Mouse (Mus musculus) left cerebral cortex, adult 9 months (tissue): ENCODE results near the gene Asb1.

ENCODE experiments used
- DNase-seq, 2 experiments: peaks; one replicate each; pipeline ENCODE4 v3.0.0; 2022; ENCODE audit warnings: low spot score in 2 of 2

The Asb1 gene

DNA sequence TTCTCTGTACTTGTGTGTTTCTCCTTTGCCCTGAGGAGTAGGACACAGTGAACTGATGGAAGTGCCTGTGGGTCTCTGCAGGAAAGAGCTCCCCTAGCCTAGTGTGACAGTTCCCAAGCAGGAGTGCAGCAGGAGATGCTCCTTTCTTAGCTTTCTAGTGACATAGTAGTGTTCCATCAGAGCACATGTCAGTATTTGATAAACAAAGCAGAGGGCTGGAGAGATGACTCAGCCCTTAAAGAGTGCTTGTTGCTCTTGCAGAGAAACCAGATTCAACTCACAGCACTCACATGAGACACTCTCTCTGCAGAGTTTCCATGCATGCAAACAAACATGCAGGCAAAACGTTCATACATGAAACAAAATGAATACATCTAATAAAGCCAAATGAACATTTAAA lies 4.9 kb downstream of the Asb1 start:
- DNase-seq, result no peak

DNA sequence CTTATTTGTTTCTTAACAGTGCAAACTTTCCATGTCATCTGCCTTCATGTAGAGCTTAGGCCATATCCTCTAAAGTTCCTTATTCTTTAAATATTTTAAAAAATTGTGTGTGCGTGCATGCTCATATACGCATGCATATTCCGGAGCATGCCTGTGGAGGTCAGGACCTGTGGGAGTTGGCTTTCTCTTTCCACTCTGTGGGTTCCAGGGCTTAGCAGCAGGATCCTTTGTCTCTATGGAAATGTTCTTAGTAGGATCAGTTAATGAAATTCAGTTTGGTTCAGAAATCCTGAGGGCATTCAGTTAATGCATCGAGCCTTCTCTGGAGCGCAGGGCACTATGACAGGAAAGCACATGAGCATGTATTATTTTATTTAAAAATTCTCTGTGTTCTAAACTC lies 7.2 kb downstream of the Asb1 start:
- no peak for DNase-seq

DNA sequence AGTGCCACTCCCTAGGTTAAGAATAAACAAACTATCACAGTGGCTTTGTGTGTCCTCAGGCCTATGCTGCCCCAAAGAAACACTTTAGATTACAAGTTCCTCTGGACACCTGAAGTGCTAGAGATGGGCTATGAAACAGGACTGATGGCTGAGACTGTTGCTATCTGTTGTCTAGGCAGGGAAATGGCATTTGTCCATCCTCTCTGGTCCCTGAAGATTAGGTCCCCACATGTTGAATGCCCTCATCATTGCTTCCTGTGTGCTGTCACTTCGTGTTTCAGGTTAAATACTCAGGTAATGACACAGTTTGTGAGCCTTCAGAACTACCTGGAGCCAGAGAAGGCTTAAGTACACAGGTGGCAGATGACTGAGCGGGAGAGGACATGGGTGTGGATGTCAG lies 8.7 kb downstream of the Asb1 start:
- no peak for DNase-seq

DNA sequence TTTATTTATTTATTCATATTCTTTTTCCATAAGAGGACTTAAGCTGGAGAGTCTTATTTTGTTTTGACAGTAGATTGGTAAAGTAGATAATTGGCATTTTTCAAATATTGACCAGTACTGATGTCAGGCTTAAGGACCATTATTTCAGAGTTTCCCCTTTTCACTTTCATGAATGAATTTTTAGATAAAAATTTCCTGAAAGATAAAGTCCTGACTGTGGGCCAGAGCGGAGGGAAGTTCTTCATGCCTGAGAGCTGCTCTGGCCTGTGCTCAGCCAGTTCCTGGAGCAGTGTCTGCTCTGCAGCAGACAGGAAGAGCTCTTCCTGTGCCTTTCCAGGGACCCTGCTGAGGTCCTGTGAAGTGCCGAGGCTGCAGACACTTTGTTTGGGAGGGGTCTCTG lies 16.8 kb downstream of the Asb1 start:
- DNase-seq, result no peak

DNA sequence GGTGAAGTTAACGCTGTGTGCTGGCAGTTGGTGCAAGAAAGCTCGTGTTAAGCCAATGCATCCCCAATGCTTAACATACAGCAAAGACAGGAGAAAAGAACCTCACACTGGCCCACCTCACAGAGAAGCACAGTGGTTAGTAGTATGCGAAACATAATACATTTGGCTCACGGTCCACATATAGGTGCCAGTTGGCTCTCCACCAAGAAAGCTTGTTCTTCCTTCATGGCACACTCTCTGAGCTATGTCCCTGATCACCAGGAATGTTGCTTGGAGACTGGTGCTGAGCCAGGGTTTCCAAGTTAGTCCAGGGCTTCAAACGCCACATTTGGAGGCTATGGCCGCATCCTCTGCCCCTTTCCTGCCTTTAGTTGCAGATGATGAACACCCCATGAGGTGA lies 20.9 kb downstream of the Asb1 start:
- DNase-seq, result no peak

DNA sequence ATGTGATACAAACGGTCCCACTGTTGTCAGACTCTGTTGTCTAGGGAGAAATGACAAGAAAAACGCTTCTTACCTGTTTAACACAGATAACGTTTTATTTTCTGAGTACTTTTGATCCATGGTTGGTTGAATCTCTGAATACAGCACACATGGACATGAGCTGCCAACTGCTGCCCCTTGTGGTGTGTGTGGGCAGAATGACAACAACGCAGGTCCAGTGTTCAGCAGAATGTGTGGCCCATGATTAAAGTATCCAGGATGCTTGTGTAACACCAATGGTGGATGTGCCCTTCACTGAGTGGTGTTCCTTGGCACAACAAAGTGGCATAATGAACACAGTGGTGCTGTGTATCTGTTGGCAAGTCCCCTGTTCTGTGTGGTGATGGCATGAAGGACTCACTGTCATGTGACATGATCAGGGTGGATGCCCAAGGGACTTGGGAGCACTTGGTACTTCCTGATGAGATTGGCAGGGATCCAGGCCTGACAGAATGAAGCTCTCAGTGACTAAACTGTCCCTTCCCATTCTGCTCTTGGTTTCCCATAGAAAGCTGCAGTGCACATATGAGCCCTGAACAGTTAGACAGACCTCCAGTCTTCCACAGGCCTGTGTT lies 22.7 kb downstream of the Asb1 start:
- no peak for DNase-seq

DNA sequence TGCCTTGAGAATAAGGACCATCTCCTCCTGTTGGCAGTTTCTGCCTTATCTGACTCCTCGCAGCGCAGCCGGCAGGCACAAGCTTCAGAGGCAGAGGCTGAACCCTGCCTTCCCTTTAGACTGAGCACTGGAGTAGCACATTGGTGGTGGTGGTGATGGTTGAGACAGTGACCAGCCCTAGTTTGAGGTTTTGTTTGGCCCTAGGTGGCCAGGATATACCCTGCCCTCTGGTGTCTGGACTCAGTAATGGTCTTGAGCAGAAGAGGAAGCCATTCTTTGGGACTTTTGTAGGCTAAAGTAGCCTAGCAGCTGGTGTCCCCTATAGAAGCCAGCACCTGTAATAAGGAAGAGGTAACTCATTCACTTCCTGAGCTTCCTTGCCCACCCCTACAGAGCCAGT lies 23.7 kb downstream of the Asb1 start:
- DNase-seq, result no peak

DNA sequence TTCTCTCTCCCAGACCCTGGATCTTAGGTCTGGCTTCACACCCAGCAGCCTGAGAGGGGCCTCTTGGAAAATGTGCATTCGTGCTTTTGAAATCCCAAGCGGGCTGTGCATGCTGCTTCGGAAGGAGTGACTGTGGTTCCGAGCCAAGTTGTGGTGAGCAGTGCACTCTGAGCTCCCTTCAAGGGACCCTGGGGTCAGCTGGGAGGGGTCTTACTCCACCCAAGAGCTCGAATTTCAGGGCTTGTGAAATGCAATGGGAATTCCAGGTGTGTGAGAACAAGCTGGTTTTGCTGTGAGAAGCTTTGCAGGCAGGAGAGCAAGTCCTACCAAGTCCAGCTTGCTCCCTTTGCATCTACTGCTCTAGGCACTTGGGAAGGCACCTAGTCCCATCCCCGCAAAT lies 24.3 kb downstream of the Asb1 start:
- DNase-seq, result no peak

DNA sequence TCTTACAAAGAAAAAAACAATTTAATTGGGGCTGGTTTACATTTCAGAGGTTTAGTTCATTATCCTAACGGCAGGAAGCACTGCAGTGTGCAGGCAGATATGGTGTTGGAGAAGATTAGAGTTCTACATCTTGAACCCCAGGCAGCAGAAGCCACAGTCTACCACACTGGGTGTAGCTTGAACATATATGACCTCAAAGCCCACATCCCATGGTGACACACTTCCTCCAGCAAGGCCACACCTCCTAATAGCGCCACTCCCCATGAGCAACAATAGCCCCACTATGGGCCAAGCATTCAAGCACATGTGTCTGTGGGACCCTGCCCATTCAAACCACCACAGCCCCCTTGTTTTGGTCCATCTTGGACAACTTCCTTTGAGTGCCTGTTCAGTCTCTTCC lies 26.9 kb downstream of the Asb1 start:
- DNase-seq, result no peak

DNA sequence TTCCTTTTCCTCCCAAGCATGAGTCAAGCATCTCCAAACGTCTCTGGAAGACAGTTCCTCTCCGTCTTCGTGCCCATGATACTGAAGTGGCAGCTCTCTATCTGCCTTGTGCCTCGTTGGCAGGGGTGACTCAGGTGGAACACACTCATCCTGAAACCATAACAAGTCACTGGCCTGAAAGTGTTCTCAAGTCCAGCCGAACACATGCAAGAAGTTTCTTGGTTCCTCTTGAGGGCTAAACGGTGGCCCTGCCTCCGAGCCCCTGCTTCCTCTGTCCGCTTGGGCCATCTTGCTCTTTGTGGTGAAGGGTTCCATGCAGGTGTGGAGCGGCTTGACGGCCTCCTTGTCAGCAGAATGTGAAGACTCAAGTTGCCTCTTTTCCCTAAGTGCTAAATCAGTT lies 32.1 kb downstream of the Asb1 start:
- DNase-seq, result no peak

DNA sequence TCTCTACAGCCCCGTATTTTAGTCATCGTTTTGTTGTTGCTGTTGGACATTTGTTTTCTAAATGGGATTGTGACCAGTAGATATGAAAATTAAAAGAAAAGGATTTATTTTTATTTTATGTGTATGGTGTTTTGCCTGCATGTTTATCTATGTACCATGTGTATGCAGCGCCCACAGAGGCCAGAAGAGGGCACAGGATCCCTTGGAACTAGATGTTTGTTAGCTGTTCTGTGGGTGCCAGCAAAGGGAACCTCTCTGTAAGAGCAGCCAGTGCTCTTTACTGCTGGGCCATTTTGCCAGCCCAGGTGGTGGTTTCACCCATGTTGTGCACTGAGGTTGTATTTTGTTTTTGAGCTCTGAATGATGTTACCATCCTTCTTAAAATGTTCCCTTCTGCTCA lies 33.9 kb downstream of the Asb1 start:
- peak in 1 of 2 experiments; percentile 47 for DNase-seq

DNA sequence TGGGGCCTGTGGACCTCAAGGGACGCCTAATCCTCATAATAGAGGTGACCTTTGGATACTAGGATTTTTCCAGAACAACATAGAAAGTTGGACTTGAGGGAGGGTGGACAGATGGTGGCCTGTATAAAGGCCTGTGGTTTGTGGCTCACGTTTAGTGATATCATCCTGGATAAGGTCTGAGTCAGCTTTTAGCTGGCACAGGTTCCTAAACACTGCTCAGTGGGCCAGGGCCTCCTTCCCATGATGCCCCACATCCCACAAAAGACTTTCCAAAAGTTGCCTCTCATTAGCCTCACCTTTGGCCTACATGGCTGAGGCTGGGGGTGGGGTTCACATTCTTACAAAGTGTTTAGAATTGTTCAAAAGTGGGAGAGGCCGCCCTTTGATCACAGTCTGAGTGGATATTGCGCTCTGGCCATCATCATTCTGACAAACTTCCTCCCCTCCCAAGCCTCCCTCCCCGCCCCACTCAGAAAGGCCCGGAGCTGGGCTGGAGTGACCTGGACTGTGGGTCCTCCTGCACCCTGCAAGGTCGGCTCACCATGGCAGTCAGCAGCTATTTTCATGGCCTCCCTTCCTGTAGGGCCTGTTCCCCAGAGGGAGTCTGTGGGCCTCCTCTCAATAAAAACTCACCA lies 37.7 kb downstream of the Asb1 start:
- no peak for DNase-seq

DNA sequence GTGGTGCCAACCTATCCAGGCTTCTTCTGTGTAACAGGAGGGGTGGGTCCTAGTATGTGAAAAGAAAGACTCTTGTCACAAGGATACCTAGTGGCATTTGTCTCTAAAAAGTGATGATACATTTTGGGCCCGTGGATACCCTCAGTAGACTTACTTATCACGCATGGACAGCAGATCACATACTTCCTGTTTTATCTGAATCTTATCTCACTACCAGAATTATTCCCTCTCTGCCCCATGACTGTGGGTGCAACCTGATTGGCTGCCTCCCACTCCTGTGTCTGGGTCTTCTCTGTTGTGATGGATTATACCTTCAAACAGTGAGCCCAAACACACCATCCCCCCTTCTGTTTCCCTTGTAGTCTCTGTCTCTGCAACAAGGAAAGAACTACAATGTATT lies 40.2 kb downstream of the Asb1 start:
- DNase-seq, result no peak

DNA sequence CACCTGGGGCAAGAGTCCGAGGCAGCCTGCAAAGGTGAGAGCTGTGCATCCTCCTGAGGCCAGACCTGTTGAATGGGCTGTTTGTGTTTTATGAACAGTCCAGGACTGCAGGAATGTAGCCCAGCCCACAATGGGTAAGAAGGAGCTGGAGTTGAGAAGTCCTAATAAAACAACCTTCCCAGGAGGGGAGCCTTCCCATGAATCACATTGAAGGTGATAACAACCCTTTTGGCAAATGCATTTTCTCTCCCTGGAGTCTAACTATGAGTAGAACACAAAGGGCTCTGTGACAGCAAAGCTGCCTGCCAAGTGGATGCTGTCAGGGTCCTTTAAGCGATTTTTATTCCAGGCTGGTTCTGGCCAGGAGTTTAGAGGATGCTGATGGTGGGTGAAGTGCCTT lies 40.9 kb downstream of the Asb1 start:
- no peak for DNase-seq

DNA sequence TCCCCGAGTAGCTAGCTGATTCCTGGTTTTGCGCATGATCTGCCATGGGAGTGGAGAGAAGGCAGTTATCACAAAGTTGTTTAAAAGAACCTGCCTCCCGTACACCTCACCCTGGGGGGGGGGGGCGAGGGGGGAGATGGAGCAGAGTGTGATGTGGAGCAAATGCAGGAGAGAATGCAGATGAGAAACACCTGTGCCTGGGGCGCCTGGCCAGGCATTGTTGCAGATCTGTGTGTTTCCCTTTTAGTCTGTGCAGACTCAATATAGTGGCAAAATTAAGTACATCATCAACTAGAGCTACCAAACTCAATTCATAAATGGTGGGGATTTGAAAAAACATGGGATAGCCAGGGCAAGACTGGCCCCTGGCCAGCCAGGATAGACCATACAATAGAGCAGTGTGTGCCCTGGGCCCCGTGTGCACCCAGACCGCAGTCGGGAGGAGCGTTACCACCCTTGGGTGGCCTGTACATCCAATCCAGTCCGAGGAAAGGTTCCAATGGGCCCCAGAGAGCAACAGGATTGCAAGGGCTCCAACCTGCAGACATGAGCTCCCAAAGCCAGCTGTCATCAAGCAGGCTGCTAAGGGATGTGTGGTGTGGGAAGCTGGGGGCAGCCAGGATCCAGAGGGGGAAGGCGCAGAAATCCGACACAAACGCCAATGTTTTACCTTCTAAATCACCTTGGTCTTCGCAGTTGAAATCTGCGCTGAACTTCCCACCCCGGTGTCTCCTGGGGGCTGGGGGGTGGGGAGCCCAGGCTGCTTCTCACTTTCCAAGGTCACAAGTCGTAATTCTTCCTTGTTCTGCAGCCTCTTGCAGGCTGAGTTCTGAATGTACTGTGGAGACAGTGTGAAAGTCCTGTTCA lies 44.9 kb downstream of the Asb1 start:
- DNase-seq, result no peak

DNA sequence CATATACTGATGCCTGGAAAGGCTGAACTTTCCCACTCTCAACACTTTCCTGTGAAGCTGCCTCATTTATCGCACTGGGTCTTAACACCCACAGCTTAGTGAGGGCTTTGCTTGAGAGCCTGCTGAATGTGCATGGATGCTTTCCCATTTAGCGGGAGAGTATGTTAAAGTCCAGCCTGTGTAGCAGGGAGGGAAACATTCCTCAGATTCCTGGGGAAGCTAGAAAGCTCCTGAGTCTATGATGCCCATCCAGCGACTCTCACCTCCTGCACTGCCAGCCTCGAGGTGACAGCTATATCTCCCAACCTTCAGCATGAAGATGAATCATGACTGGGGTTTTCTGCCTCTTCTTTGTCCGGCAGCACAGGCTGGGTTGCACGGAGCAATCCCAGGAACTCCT lies 49.4 kb downstream of the Asb1 start:
- no peak for DNase-seq

DNA sequence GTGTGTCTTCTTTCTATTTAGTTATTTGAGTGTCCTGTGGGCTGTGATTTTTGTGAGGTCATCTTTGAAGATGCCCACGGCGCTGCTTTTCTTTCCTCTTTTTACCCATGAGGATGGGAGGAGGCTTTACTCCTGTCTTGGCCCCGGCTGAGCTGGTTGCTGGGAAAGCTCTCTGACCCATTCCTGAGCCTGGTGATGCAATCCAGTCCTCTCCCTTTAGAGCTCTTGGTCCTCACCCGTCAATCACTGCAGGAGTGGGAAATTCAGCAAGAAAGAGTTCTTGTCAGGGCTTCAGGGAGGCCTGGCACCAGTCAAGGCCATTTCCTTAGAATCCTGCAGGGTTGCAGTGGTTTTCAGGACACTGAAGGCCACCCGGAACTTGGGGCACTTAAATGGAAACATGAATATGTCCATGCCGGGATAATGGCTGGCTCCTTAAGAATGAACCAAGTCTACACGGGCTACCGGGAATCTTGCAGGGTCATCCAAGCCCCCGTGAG lies 55.2 kb downstream of the Asb1 start:
- DNase-seq, result no peak

DNA sequence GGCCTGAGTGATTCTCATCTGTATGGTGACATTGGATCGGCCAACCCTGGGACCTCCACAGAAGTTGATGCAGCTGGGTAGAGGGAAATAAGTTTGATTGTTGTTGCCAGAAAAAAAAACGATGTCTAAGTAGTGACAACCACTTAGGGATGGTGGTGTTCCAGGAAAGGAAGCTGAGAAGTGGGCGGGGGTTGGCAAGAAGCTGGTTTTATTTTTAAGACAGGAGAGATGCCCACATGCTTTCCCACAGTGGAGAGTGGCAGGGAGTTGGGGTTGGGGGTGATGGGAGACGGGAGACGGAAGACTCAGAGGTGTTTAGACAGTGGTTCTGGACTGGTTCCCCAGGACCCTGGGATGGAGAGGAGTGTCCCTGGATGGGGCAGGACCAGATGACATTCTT lies 57.3 kb downstream of the Asb1 start:
- DNase-seq, result peak in 1 of 2 experiments; percentile 64

DNA sequence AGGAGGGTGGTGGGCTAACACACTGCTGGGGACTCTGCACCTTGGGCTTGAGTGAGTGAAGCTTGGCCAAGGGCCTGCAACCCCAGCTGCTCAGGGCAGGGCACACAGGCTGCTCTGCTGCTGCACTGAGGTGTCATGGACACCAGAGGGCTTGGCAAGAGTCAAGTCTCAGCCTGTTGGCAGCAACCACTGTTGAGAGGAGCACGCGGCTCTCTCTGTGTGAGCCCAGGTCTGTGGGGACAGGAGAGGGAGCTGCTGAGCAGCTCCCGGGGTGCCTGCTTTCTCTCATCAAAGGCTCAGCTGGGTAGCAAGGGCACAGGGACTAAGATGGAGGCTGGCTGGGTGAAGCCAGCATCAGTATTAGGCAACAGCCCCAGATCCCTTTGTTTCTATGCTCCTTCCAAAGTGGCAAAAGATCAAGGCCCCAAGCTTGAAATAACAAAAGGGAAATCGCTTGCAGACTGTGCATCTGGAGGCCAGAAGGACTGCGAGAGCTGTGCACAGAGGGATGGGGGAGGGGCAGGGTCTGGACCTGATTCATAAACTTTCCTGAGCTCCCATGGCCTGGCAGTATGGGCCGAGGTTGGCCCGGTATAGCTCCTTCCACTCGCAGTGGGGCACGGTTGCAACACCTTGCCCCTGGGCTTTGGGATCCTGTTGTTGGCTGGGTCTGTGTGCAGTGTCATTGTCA lies 60.5 kb downstream of the Asb1 start:
- peak; percentile 42 to 68 for DNase-seq

DNA sequence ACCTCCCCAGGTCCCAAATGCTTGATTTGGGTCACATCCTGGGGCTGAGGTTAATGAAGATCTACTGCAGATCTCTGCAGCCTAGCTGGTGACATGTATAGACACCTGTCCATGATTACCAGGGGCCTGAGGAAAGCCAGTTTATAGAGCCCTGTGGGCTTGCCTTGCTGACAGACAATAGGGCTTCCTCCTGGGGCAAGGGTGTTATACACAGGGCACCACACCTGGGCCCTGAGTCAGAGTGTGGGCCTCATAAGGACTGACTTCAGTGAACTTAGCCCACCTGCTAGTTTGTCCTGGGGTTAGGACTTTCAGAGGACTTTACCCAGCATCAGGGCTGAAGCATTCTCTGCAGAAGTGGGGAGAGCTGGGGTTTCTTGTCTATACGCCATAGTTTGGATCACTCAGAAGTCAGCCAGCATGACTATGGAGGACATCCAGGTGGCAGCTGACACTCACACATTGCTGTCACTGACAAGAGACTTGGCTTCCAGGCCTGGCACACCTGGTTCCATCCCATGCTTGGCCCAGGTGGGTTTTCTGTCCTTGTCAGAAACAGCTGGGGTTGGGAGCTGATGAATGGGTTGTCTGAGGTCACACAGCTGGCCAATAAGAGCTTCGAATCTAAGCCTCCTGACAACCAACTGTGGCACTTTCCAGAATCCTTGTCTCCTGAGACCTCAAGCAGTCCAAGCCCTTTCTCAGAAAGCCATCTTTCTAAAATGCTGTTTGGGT lies 61.2 kb downstream of the Asb1 start:
- DNase-seq, result no peak

DNA sequence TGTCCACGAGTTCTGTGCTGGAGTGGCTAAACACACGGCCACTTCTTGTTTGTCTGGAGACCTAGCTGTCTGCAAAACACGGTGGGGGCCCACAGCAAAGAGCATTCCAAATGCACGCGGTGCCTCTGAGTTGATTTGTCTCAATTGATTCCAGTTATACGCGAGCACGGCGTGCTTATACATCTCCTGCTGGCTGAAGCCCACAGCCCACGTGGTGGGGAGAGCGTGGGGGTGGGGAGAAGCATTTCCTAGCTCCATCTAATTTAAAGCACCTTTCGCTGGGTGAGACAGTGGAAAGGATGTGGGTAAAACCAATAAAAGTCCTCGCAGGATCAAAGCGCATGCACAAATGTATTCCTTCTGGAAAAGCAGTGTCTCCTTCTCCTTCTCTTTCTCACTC lies 65.3 kb downstream of the Asb1 start:
- no peak for DNase-seq

DNA sequence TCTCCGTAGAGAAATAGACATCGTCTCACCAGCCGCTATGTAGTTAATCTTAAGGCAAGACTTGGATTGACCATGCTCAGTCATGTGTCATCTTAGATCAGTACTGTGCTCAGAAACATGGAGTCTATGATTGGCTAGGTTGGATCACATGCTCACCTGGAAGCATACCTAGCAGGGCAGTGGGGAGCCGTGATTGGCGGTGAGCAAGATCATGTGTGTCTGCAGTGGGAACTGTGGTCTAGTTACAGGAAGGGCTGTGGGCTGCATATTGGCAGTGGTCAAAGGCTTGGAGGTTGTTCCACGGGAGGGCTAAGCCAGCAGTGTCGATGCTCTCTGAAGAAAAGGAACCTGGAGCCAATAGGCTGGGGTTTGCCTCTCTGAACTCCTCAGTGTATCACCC lies 66.4 kb downstream of the Asb1 start:
- DNase-seq, result no peak
